Mouse (Mus musculus) left cerebral cortex, adult 18-20 months (tissue): ENCODE measurements around the gene Akr1b3. TPM values are rescaled to one million over a fixed set of nuclear protein-coding genes. Genes with fewer than 3 reads are reported as not detected.
"Not testable (repeated sequence)": the region's sequence is repeated elsewhere in the genome, so short reads cannot be mapped to it uniquely, and the experiment has no call there.

Experiments
- DNase-seq, 2 experiments: peaks; one replicate each; pipeline ENCODE4 v3.0.0; 2021 to 2022; ENCODE audit warnings: low spot score in 2 of 2, mixed read lengths in 1 of 2
- long read RNA-seq, 2 experiments: library from polyadenylated mRNA; stranded (forward); transcript quantifications; one replicate each; pipeline ENCODE4 v2.0.0; 2021
- total RNA-seq, 2 experiments: library from RNA; stranded (reverse); gene quantifications; 2 replicates each; pipeline ENCODE4 v1.2.3; 2021

The Akr1b3 gene
- total RNA-seq = 10 to 100 TPM; 51.2 to 55.2 TPM
- long read RNA-seq, experiment 1, full-length matches to known transcripts = 27 of 28 reads
- long read RNA-seq, experiment 1, partial matches to known transcripts = 1 of 28 reads
- long read RNA-seq, experiment 1, other reads (novel, unspliced or antisense) = 0 of 28 reads
- long read RNA-seq, experiment 2, transcript Akr1b3-201 (10 exons, 1,387 nt) = major isoform, 14 of 14 reads
- long read RNA-seq, experiment 2, partial matches to known transcripts = 0 of 14 reads
- long read RNA-seq, experiment 2, other reads (novel, unspliced or antisense) = 0 of 14 reads

- peak; percentile 84 to 92 for DNase-seq
These were observed at the start of gene Akr1b3 for GRCm38 (mm10) chr6:34316854-34317771. Akr1b3 (minus strand) TSS chr6:34317478.

DNA sequence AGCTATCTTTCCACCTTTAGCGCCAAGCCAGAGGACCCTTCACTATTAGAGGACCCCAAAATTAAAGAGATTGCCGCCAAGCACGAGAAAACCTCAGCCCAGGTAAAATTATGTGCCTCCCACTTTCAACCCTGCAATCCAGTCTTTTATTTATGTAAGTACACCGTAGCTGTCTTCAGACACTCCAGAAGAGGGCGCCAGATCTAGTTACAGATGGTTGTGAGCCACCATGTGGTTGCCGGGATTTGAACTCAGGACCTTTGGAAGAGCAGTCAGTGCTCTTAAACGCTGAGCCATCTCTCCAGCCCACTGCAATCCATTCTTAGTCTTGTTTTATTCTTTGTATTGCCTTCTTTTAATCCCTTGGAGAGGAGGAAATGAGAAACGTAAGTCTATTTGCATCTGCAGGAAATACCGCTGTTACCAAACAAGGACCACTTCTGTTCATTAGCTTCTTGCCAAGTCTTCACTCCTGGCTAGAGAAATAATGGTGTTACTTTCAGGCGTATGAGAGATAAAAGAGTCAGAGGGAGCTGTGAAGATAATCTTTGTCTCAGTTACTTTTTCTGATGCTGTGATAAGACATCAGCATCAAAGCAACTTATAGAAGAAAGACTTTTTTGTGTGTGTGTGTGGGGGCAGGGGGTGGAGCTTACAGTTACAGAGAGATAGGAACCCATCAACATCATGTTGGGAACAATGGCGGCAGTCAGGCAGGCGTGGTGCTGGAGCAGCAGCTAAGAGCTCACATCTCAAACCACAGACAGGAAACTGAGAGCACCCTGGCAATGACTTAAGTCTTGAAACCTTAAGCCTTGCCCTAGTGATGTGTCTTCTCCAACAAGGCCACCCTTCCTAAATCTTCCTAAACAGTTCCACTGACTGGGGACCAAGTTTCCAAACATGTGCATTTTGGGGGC is 47.2 kb upstream of the Akr1b3 start:
- no peak for DNase-seq

- DNase-seq = no peak
These were observed 38.6 kb upstream of the Akr1b3 start for GRCm38 (mm10) chr6:34355841-34356240.

GRCm38 (mm10) chr6:34355349-34355747 is 38.1 kb upstream of the Akr1b3 start:
- DNase-seq = no peak

DNA sequence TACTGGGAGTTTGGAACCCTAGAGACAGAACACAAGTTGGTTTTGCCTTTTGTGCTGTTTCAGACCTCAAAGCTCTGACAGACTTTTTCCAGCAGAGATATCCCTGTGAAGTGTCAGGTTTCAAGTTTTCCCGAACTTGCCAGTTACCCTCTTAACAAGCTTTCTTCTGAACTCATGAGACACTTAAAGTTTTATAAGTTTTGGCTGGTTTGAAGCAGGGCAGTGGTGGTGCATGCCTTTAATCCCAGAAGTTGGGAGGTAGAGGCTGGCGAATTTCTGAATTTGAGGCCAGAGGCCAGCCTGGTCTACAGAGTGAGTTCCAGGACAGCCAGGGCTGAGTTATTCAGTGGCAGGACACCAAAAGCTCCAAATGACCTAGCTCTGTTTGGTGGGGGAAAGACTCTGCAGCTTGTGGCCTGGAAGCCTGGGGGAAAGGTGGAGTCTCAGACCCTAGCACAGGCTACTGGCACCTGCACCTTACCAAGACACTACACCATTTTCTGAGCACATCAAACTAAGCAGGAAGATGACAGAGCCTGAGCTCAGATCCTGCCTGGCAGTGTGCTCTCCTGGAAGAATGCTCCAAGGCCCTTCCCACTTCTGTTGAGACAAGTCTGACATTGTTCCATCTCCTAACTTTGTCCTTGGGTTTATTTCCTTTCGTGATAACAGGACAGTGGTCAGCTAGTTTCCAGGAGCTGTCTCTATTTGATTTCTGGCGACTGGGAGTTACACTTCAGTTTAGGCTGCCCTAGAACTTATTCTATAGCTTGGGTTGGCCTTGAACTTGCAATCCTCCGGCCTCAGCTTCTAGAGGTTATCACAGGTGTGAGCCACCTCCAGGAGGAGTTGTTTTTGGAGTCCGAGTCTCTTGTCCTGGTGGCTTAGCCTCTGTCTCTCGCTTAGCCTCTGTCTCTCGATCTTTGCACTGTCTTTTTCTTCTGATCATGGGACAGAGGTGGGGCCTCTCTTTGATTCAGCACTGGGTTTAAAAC is 37.4 kb upstream of the Akr1b3 start:
- no peak for DNase-seq

GRCm38 (mm10) chr6:34353658-34354353 is 36.5 kb upstream of the Akr1b3 start, which contains the start of gene Akr1b8:
Akr1b8 (plus strand) TSS chr6:34354119.
- no peak for DNase-seq

- no peak for DNase-seq
These were observed 35.1 kb upstream of the Akr1b3 start for GRCm38 (mm10) chr6:34352401-34352800.

- DNase-seq = not testable (repeated sequence)
These were observed 34.2 kb upstream of the Akr1b3 start for GRCm38 (mm10) chr6:34351481-34351880.

DNA sequence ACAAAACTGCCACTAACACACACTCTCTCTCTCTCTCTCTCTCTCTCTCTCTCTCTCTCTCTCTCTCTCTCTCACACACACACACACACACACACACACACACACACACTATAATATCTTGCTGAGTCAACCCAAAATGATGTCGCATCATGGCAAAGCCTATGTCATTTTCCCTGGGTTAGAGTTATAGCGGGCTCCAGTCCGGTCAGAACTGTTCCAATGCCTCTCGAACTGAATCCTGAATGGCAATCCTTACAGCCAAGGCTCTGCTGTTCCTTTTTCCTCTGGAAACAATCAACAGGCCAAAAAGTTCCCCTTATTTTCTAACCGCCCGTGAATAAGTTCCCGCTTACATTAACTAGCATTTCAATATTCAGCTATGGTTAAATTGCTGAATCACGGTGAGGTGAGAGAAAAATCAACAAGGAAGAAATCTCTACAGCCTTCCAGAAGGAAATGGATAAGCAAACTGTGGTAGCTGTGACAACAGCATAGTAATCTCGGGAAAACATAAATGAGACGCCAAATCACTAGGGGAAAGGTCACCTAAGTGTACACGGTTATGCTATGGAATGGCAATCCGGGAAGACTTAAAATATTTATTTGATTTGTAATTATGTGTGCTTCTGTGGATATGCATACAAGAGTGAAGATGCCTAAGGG is 32.9 kb upstream of the Akr1b3 start:
- no peak for DNase-seq

GRCm38 (mm10) chr6:34346096-34346898 is 29.0 kb upstream of the Akr1b3 start:
- peak; percentile 77 to 79 for DNase-seq

DNA sequence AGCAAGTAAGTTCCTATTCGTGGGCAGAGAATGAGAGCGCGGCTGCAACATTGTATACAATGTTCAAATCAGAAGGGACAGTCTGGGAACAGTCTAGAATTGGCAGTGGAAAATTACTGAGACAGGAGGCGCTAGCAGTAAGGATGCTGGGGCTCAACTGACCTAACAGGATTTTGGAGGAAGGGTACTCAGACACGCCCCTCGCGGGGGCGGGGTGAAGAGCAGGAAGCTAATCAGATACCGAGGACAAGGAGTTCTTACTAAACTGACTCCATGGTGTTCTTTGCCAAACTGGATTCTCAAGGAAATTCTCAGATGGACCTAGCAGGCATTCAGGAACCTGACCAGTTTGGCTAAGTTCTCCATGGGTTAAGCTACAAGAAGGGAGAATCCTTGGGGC is 27.7 kb upstream of the Akr1b3 start:
- DNase-seq = no peak

DNA sequence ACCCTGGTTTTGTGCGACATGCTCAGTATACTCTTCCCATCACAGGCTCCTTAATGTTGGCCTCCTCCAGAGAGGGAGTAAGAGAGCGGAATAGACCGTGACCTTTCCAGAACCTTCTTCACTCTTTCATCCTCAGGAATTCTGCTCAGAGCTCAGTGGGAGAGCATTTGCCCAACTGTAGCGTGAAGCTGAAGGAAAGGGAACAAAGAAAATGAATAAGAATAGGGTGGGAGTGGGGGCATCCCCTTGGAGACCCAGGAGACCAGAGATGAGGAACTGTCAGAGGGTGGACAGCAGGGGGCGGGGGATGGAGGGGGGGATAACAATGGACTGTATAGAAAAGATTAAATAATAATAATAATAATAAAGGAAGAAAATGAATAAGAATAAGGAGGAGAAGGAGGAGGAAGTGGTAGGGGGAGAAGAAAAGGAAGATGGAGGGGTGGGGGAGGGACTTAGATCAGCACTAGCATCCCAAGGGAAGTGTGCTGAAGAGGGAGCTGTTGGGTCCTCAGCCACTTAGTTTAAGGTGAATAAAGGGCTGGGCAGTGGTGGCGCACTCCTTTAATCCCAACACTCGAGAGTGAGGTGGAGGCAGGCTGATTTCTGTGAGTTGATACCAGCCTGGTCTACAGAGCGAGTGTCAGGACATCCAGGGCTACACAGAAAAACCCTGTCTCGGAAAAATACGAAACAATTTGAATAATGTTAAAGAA is 27.0 kb upstream of the Akr1b3 start:
- no peak for DNase-seq

DNA sequence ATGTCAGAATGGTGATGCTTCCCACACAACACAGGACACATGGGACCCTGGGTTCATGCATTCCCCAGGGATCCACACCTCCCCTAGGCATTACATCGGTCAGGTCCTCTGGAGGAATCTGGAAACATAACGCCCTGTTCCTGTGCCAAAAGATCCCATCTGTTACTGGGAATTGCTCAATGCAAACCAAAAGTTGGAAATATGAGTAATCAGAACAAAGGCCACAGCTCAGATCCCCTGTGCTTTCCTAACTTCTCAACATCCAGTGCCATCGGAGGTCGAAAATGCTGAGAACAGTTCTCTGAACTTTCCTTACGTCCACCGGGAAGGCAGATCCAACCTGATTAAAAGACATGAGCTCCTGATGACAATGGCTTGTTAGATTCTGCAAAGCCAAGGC is 26.1 kb upstream of the Akr1b3 start:
- DNase-seq = no peak

DNA sequence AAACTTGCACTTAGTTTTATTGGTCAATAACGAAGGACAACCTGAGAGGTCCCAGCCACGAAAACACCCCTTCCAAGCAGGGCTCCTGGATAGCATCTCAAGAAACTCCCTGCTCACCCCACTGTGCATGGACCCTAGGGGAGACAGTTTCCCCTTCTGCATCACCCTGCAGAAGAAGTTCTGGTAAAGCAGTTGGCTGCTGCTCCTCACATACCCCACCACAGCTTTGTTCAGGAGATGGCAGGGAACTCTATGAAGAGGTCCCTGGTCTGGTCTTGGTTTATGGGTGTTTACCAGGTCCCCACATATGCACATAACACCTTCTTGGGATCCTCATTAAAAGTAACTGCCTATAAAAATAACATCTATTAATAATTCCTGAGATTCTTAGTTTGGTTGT is 25.2 kb upstream of the Akr1b3 start:
- no peak for DNase-seq

- DNase-seq = no peak
These were observed 24.7 kb upstream of the Akr1b3 start for GRCm38 (mm10) chr6:34341991-34342390.

GRCm38 (mm10) chr6:34337799-34338198 is 20.5 kb upstream of the Akr1b3 start:
- no peak for DNase-seq

DNA sequence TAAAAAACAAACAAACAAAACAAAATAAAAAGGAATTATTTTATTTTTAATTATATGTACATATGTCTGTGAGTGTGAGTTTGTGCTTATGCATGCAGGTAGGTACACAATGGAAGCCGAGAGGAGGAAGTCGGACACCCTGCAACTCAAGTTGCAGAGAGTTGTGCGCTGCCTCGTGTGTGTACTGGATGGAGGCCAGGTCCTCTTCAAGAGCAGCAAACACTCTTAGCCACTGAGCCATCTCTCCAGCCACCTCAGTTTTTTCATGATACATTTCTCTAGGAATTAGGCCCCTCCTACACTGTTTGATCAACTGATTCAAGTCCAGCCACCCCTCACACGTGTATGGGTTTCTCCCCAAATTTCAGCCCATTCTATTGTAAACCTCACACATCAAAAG is 17.4 kb upstream of the Akr1b3 start:
- no peak for DNase-seq
